Mouse (Mus musculus) midbrain, postnatal 0 days (tissue): ENCODE results near the gene Sbf1. TPM values are rescaled to one million over a fixed set of nuclear protein-coding genes. Genes with fewer than 3 reads are reported as not detected.
A peak's percentile ranks its signal among the peaks of the same experiment; 100 is the strongest.

ENCODE experiments used
- ATAC-seq: fragments of 200-750 bp; cut with Nextera tagmentation; 2 replicates; pipeline ENCODE4 v1.8.0; 2017; ENCODE audit warnings: moderate number of reproducible peaks, mild to moderate bottlenecking, moderate TSS enrichment, moderate library complexity; ENCODE audit not compliant: low FRiP score
- DNase-seq: peaks from one replicate; pipeline ENCODE4 v3.0.0-alpha.2; 2015; ENCODE audit warnings: low spot score
- H3K27ac ChIP-seq: fragments of 300-500 bp; sonication (generic); 2 replicates; pipeline ENCODE4 v1.5.1; 2014; ENCODE audit warnings: low read depth, mild to moderate bottlenecking, low read length, mixed read lengths
- H3K27me3 ChIP-seq: fragments of 300-500 bp; sonication (generic); 2 replicates; pipeline ENCODE4 v1.6.1; 2014; ENCODE audit warnings: low read length, control low read depth, mixed read lengths; ENCODE audit not compliant: insufficient read depth
- H3K36me3 ChIP-seq: fragments of 300-500 bp; sonication (generic); 2 replicates; pipeline ENCODE4 v1.6.1; 2014; ENCODE audit warnings: low read length, control low read depth, mixed read lengths; ENCODE audit not compliant: insufficient read depth
- H3K4me1 ChIP-seq: fragments of 300-500 bp; sonication (generic); 2 replicates; pipeline ENCODE4 v1.6.1; 2014; ENCODE audit warnings: mild to moderate bottlenecking, control low read depth, antibody characterized with exemption, low read length, mixed read lengths; ENCODE audit not compliant: insufficient read depth
- H3K4me2 ChIP-seq: fragments of 300-500 bp; sonication (generic); 2 replicates; pipeline ENCODE4 v1.6.1; 2014; ENCODE audit warnings: low read depth, mild to moderate bottlenecking, low read length, mixed read lengths; ENCODE audit not compliant: poor library complexity, severe bottlenecking
- H3K4me3 ChIP-seq: fragments of 300-500 bp; sonication (generic); 2 replicates; pipeline ENCODE4 v1.5.1; 2014; ENCODE audit warnings: low read depth, mild to moderate bottlenecking, low read length, moderate library complexity
- H3K9ac ChIP-seq: fragments of 300-500 bp; sonication (generic); replicated peaks from 2 replicates; pipeline ENCODE4 v1.6.1; 2014; ENCODE audit warnings: mild to moderate bottlenecking, low read length, moderate library complexity, mixed read lengths; ENCODE audit not compliant: poor library complexity, severe bottlenecking
- H3K9me3 ChIP-seq: fragments of 300-500 bp; sonication (generic); 2 replicates; pipeline ENCODE4 v1.6.1; 2016; ENCODE audit warnings: low read length, control low read depth
- CTCF ChIP-seq: IDR thresholded peaks from 2 replicates; pipeline ENCODE4 v1.5.1; 2016; ENCODE audit warnings: antibody characterized with exemption, mild to moderate bottlenecking
- WGBS: fragments of 180-500 bp; shearing (Covaris S2); extraction: QIAGEN DNeasy Blood & Tissue Kit; methylation state at CpG from one replicate; pipeline ENCODE4 v1.1.7; 2014; 5-methylcytosine and 5-hydroxymethylcytosine counted together
- polyA plus RNA-seq: library from polyadenylated mRNA; unstranded; fragments of >200 nt; fragmentation: Nextera tagmentation; extraction: Ambion mirVana; gene quantifications from 2 replicates; pipeline ENCODE4 v1.2.1, GENCODE M21; 2015
- total RNA-seq: library from RNA; depleted of rRNA; stranded (reverse); fragments of >200 nt; gene quantifications from 2 replicates; pipeline ENCODE4 v1.2.3, GENCODE M21; 2014

Gene Sbf1
- total and polyA plus RNA-seq, 2 experiments from 2014 or later = 77.3 to 287 TPM

DNA sequence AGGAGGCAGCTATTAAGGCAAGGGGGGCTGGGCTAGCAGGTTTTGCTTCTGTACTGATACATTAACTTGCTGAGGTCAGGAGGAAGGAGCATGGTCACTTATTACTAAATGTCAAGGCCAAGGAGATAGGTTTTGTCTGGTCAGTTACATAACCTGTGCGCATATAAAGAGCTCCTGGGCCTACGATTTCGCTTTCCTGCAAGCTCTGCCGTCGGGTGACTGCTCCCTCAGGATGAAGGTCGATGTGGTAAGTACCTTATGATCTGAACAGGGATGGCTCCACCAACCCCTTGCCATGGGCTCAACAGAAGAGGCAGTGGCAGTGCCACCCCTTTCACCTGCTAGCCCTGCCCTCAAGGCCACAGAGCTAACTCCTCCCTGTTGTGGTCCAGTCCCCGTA, 19.2 kb upstream of the Sbf1 start, which contains the start of gene Miox:
Gene Miox, plus strand, starts transcription at position 128 of the 400 bp plus-strand sequence.
- H3K27me3 ChIP-seq = no peaks in the 10 kb centered on the region
- H3K4me1 ChIP-seq = no peaks in the 10 kb centered on the region
- ATAC-seq (no peak), DNase-seq (no peak)
- H3K36me3 ChIP-seq = no peaks in the 10 kb centered on the region
- no peak within 1 kb of the TSS for H3K4me3 ChIP-seq
- WGBS = 85% methylated on average over 7 of the region's 7 CpGs
- TF ChIP-seq CTCF = no peak
- no peaks in the 10 kb centered on the region for H3K9me3 ChIP-seq
- H3K9ac ChIP-seq = no peak within 1 kb of the TSS
- H3K27ac ChIP-seq = no peak within 1 kb of the TSS
- H3K4me2 ChIP-seq = no peak within 1 kb of the TSS

DNA sequence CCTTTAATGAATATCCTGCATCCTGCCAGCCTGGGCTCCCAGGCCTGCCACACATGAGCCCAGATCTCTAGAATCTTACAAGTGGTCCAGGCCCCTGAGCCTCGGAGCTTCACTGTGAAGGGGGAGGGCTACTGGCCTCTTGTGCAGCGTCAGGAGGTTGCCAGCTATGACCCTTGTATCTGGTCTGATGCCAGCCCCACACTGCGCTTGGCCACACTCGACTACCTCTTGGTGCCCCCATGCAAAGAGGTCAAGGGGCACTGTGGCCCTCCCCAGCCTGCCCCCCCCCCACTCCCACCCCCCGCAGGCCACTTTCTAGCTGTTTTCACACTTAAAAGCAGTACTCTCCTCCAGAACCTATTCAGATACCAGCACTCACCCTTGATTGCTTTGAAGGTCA, 11.3 kb upstream of the Sbf1 start:
- H3K4me1 ChIP-seq = no peaks in the 10 kb centered on the region
- no peak overlapping the region for H3K4me2 ChIP-seq
- TF ChIP-seq CTCF = no peak
- H3K27me3 ChIP-seq = peaks cover 11% of the 10 kb centered on the region; the same call in 1 of the 2 replicates
- no peak overlapping the region for H3K27ac ChIP-seq
- H3K9me3 ChIP-seq = no peaks in the 10 kb centered on the region
- DNase-seq (no peak), ATAC-seq (no peak)
- no peak overlapping the region for H3K4me3 ChIP-seq
- H3K9ac ChIP-seq = no peak overlapping the region
- 70% methylated on average over 5 of the region's 5 CpGs for WGBS
- H3K36me3 ChIP-seq = no peaks in the 10 kb centered on the region

DNA sequence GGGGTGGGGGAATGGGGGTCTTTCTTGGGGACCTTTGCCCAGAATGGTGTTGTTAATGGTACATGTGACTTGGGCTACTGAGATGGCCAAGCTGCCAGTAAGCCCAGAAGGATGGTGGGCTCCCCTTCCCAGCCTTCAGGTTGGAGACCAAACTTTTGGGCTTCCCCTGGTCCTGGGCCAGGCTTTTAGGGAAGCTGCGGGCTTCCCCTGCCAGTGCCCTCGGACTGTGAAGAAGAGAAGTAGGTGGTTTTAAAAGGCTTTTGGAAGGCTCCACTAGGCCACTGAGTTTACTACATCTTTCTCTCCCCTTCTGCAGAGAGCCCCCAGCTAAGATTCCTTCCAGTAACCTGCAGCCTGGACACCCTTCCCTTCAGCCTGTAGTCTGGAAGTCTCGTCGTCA, 8.5 kb upstream of the Sbf1 start:
- Histone ChIP-seq H3K9ac (no peak overlapping the region), H3K27me3 (peaks cover 11% of the 10 kb centered on the region; the same call in 1 of the 2 replicates), H3K27ac (no peak overlapping the region), H3K4me1 (no peaks in the 10 kb centered on the region), H3K36me3 (no peaks in the 10 kb centered on the region), H3K4me3 (no peak overlapping the region), H3K9me3 (no peaks in the 10 kb centered on the region), H3K4me2 (no peak overlapping the region)
- ATAC-seq = no peak
- WGBS = 88% methylated on average over 4 of the region's 4 CpGs
- DNase-seq = no peak
- no peak for TF ChIP-seq CTCF

DNA sequence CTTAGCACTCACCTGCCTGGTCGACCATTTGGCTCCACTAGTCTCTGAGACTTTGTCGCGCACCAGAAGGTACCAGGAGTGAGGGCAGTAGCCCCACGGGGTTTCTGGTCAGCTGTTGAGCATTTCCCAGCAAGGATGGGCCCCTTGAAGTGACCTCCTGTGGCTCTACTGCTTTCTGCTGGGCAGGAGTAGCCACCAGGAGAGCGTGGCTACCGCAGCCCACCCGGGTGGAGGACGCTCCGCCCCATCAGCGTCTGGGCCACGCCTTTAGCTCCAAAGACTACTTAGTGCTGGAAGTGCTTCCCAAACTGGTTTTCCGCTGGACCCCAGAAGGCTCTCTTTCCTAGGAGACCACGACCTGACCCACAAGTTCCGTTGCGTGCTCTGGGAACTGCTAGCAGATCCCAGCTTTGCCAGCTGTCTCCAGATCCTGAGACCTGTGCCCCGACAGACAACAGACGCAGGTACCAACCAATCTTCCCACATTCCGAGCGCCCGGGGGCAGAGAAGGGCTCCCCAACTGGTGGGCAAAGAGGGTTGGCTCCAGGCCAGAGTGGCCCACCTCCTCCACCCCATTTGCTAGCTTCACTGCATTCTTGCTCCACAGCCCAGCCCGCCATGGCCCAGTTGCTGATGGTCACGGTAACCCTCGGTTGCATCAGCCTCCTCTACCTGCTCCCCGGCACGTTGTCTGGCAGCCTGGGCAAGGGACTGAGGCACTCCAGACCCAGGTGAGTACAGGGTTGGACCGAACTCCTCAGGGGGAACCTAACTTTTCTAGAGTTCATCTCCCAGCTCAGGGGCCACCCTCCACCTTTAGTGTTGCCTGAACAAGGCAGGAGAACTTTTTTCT, 7.8 kb upstream of the Sbf1 start, which contains the start of gene Adm2:
Gene Adm2, plus strand, starts transcription at position 51 of the 853 bp plus-strand sequence.
- Histone ChIP-seq H3K27me3 (peaks cover 11% of the 10 kb centered on the region; the same call in 1 of the 2 replicates), H3K36me3 (no peaks in the 10 kb centered on the region), H3K9ac (no peak within 1 kb of the TSS), H3K4me1 (no peaks in the 10 kb centered on the region), H3K27ac (no peak within 1 kb of the TSS), H3K4me3 (no peak within 1 kb of the TSS), H3K4me2 (no peak within 1 kb of the TSS), H3K9me3 (no peaks in the 10 kb centered on the region)
- 9% methylated on average over 26 of the region's 26 CpGs for WGBS
- no peak for TF ChIP-seq CTCF
- ATAC-seq = no peak
- DNase-seq = no peak

DNA sequence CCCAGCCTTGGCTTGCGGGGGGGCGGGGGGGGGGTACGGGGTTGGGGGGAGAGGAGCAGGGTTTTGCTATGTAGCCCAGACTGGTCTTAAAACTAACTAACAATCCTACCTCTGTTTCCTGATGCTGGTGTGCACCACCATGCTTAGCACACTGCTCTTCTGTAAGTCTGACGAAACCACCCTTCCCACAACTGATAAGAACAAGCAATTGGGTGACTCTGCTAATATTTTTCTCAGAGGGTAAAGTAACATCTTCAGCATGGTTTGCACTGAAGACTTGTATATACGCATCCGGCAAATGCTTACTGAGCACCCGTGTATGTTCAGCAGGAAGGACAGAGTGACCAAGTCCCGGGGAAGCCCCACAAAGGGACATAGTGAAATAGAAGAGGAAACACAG, 6.2 kb upstream of the Sbf1 start:
- H3K27me3 ChIP-seq = peaks cover 11% of the 10 kb centered on the region; the same call in 1 of the 2 replicates
- H3K9me3 ChIP-seq = no peaks in the 10 kb centered on the region
- H3K9ac ChIP-seq = no peak overlapping the region
- H3K27ac ChIP-seq = no peak overlapping the region
- no peak for TF ChIP-seq CTCF
- H3K4me3 ChIP-seq = no peak overlapping the region
- H3K36me3 ChIP-seq = no peaks in the 10 kb centered on the region
- DNase-seq = no peak
- ATAC-seq = no peak
- 84% methylated on average over 8 of the region's 8 CpGs for WGBS
- H3K4me1 ChIP-seq = no peaks in the 10 kb centered on the region
- H3K4me2 ChIP-seq = no peak overlapping the region

DNA sequence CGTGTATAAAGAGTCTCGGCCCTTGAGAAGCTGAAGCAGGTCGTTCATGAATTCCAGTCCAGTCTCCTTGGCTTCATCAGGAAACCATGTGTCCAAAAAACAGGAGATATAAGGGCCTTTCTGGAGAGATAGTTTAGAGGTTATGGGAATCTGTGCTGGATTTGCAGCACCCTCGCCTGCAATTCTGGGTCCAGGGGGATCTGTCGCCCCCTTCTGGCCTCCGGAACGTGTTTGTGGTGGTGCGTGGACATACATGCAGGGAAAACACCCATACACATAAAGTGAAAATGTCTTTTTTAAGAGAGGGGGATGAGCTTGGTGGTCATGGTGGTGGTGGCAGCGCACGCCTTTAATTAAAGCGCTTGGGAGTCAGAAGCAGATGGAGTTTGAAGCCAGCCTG, 1.0 kb upstream of the Sbf1 start:
- Histone ChIP-seq H3K9ac (no peak overlapping the region), H3K4me1 (peaks cover 12% of the 10 kb centered on the region), H3K27ac (no peak overlapping the region), H3K27me3 (no peaks in the 10 kb centered on the region), H3K4me2 (no peak overlapping the region), H3K9me3 (no peaks in the 10 kb centered on the region), H3K4me3 (no peak overlapping the region), H3K36me3 (no peaks in the 10 kb centered on the region)
- ATAC-seq (no peak), DNase-seq (no peak)
- peak; percentile 44 for TF ChIP-seq CTCF
- 65% methylated on average over 11 of the region's 11 CpGs for WGBS
